Mouse (Mus musculus): Measurements from ENCODE around the gene Tlr12. TPM values are rescaled to one million over a fixed set of nuclear protein-coding genes. Genes with fewer than 3 reads are reported as not detected.

The Tlr12 gene
- polyA plus RNA-seq, 1 experiment from 2014 or later, result 1.0 TPM

GRCm38 (mm10) chr4:128575811-128576210 lies 42.6 kb downstream of the Tlr12 start:
- no peaks in the 10 kb centered on the region for H3K4me1 ChIP-seq (replicated peaks)
- peaks cover 7% of the 10 kb centered on the region; the same call in 1 of the 2 replicates for H3K9me3 ChIP-seq
- H3K27ac ChIP-seq, result no peak overlapping the region
- no peak overlapping the region for H3K4me2 ChIP-seq (replicated peaks)
- no peaks in the 10 kb centered on the region for H3K27me3 ChIP-seq
- WGBS, result 96% methylated on average over 4 of the region's 4 CpGs
- H3K9ac ChIP-seq (replicated peaks), result no peak overlapping the region
- H3K36me3 ChIP-seq, result peaks cover 42% of the 10 kb centered on the region
- no peak overlapping the region for H3K4me3 ChIP-seq (replicated peaks)
- ATAC-seq, result no peak

Other genes with a start within 250 kb of the Tlr12 start
- gene Zscan20, start 8.5 kb downstream of the Tlr12 start, polyA plus RNA-seq (2015; fragmentation: Nextera tagmentation; extraction: Ambion mirVana), result 5.7 and 6.0 TPM in 2 replicates
- gene Phc2, start 36.1 kb upstream of the Tlr12 start, polyA plus RNA-seq (2015; fragmentation: Nextera tagmentation; extraction: Ambion mirVana), result 30.0 and 36.1 TPM in 2 replicates
- gene A3galt2, start 136.7 kb upstream of the Tlr12 start, polyA plus RNA-seq (2015; fragmentation: Nextera tagmentation; extraction: Ambion mirVana), result 0.23 and 0.58 TPM in 2 replicates
- 38.8 and 44.0 TPM in 2 replicates for gene Zfp362, start 187.4 kb upstream of the Tlr12 start, polyA plus RNA-seq (2015; fragmentation: Nextera tagmentation; extraction: Ambion mirVana)